Comparison of ENCODE assay signal across 29 mouse cellular contexts in the genomic region with DNA sequence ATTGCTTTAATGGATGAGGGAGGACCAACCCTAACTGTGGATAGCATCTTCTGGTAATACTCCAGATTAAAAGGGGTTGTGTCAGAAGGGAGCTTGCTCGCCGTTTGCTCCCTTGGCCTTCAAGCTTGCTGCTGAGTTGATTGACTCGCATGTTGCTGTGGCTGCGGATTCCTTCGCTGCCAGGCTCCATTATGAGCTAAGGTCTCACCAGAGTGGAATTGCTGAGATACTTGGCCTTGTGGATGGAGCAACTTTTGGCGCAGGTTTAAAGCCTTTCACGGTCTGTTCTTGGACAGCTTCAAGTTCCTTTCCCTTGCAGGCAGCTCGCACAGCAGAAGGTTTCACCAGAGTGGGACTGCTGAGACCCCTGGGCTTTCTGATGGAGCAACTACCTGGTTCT. TPM values are rescaled to one million over a fixed set of nuclear protein-coding genes. Genes with fewer than 3 reads are reported as not detected.
DNase-seq lines count a peak whose midpoint lies in the region; ATAC-seq lines count a peak whose summit lies in the region.
"Had no signal": no experiment of that assay in that cellular context is flagged by ENCODE, and none has a peak within 500 bp of the region (broad histone marks: within the 10 kb centered on the region; RNA-seq: fewer than 3 reads in every experiment).

No protein-coding gene starts in this region.

- ATAC-seq in heart, embryonic 11.5 days (replicated peaks; ENCODE audit: insufficient number of reproducible peaks, low FRiP score, low TSS enrichment): no peak
- ATAC-seq in erythroid progenitor cell, adult 5-6 weeks (replicated peaks; ENCODE audit: low FRiP score, poor library complexity, severe bottlenecking): no peak
- ATAC-seq: forebrain, embryonic 14.5 days; hindbrain, postnatal 0 days; intestine, postnatal 0 days; liver, postnatal 0 days; lung, postnatal 0 days; midbrain, embryonic 16.5 days; Patski had no signal

- H3K4me2 ChIP-seq in heart, embryonic 11.5 days: no peak overlapping the region
- H3K4me2 ChIP-seq: embryonic facial prominence, embryonic 13.5 days; kidney, embryonic 15.5 days; limb, embryonic 12.5 days; liver, embryonic 11.5 days; neural tube, embryonic 13.5 days; stomach, embryonic 15.5 days had no signal

- H3K27ac ChIP-seq in heart, embryonic 11.5 days (ENCODE audit: low read depth, low read length): no peak overlapping the region
- H3K27ac ChIP-seq: embryonic facial prominence, embryonic 13.5 days; hindbrain, postnatal 0 days; kidney, embryonic 15.5 days; limb, embryonic 12.5 days; macrophage; neural tube, embryonic 13.5 days; stomach, embryonic 15.5 days had no signal

- intact Hi-C loops in heart, postnatal 14 days (cut with DNase I): no loop called here

- no peaks in the 10 kb centered on the region for H3K9me3 ChIP-seq in heart, embryonic 11.5 days (replicated peaks; ENCODE audit: control insufficient read depth, low read length)
- H3K9me3 ChIP-seq: embryonic facial prominence, embryonic 13.5 days; kidney, embryonic 15.5 days; limb, embryonic 12.5 days; neural tube, embryonic 13.5 days; stomach, embryonic 15.5 days had no signal

- no peak overlapping the region for H3K4me3 ChIP-seq in heart, embryonic 11.5 days (ENCODE audit: low read depth, low read length)
- H3K4me3 ChIP-seq: embryonic facial prominence, embryonic 13.5 days; erythroblast, embryonic 14.5 days; kidney, embryonic 15.5 days; limb, embryonic 12.5 days; myocyte; neural tube, embryonic 13.5 days; stomach, embryonic 15.5 days had no signal

- DNase-seq in adrenal gland, postnatal 14 days: peak; percentile 40
- no peak for DNase-seq in adrenal gland, adult 18-20 months (ENCODE audit: low spot score in 2 of 2)
- peak; percentile 3 to 9 for DNase-seq in heart, postnatal 14 days
- peak; percentile 7 for DNase-seq in gastrocnemius, postnatal 10 days
- DNase-seq in testis, postnatal 14 days (ENCODE audit: low spot score): peak; percentile 23
- DNase-seq: cerebellum, adult 2 months; cerebellum, postnatal 25 days; liver, postnatal 0 days; right cerebral cortex, adult 18-20 months; right cerebral cortex, postnatal 4 days; thymus, adult 2 months; thymus, postnatal 4 days had no signal

- H3K36me3 ChIP-seq in heart, embryonic 11.5 days (ENCODE audit: control insufficient read depth, insufficient read depth, low read length): no peaks in the 10 kb centered on the region
- H3K36me3 ChIP-seq: embryonic facial prominence, embryonic 13.5 days; kidney, embryonic 15.5 days; limb, embryonic 12.5 days; neural tube, embryonic 13.5 days; stomach, embryonic 15.5 days had no signal

- 79% methylated on average over 8 of the region's 8 CpGs for WGBS in heart, embryonic 11.5 days (ENCODE audit: insufficient replicate concordance)

- no peaks in the 10 kb centered on the region for H3K27me3 ChIP-seq in heart, embryonic 11.5 days (ENCODE audit: control insufficient read depth, insufficient read depth, low read length)
- H3K27me3 ChIP-seq: embryonic facial prominence, embryonic 13.5 days; kidney, embryonic 15.5 days; limb, embryonic 12.5 days; neural tube, embryonic 13.5 days; stomach, embryonic 15.5 days had no signal

- peaks cover 7% of the 10 kb centered on the region; the same call in 1 of the 2 replicates for H3K4me1 ChIP-seq in heart, embryonic 11.5 days (ENCODE audit: control insufficient read depth, insufficient read depth, low read length)
- H3K4me1 ChIP-seq: embryonic facial prominence, embryonic 13.5 days; kidney, embryonic 15.5 days; limb, embryonic 12.5 days; neural tube, embryonic 13.5 days had no signal

- no peak overlapping the region for H3K9ac ChIP-seq in heart, embryonic 11.5 days (ENCODE audit: low read depth, low read length)
- H3K9ac ChIP-seq: embryonic facial prominence, embryonic 13.5 days; kidney, embryonic 15.5 days; limb, embryonic 12.5 days; liver, postnatal 0 days; neural tube, embryonic 13.5 days; stomach, embryonic 15.5 days had no signal

RNA-seq across cellular contexts. Expression of a gene that starts 54.2 kb away (rescaled TPM):
- 189 and 216 TPM in 2 replicates for total RNA-seq in adrenal gland, postnatal 14 days (2021)
- 100 to 1,000 TPM; 271 to 319 TPM for total RNA-seq in adrenal gland, adult 18-20 months (2021)
- 10 to 100 TPM; 51.3 to 53.6 TPM for total RNA-seq in heart, postnatal 14 days (2021)
- 9.9 and 10.1 TPM in 2 replicates for polyA plus RNA-seq in heart, embryonic 11.5 days (2014; fragmentation: Nextera tagmentation; extraction: Ambion mirVana)
- 1 to 10 TPM; 7.3 to 9.2 TPM for total RNA-seq in gastrocnemius, postnatal 10 days (2021)
- 2.9 and 4.3 TPM in 2 replicates for total RNA-seq in erythroid progenitor cell, adult 5-6 weeks (2015; ENCODE audit: low replicate concordance)
- not detected in 2 replicates for total RNA-seq in erythroid progenitor cell, adult 5-6 weeks (2017; ENCODE audit: low replicate concordance)
- polyA plus RNA-seq: erythroblast, embryonic 14.5 days had no signal

Comparison
In these comparisons a context has a peak if more than half of its experiments do, and no peak if none do; other contexts are left out.
1. DNase-seq: peak in adrenal gland, postnatal 14 days (single experiment), heart, postnatal 14 days (2 of 2), gastrocnemius, postnatal 10 days (single experiment) and testis, postnatal 14 days (single experiment); none in adrenal gland, adult 18-20 months (0 of 2).
2. RNA of a gene that starts 54.2 kb away (total RNA-seq): 271 to 319 TPM in adrenal gland, adult 18-20 months, 189 to 216 TPM in adrenal gland, postnatal 14 days and 51.3 to 53.6 TPM in heart, postnatal 14 days; 7.3 to 9.2 TPM in gastrocnemius, postnatal 10 days and 2.9 to 4.3 TPM in erythroid progenitor cell, adult 5-6 weeks; every median in the first group is over 4 times any median in the second.